Mouse (Mus musculus): ENCODE data around the gene Fam173a.

DNA sequence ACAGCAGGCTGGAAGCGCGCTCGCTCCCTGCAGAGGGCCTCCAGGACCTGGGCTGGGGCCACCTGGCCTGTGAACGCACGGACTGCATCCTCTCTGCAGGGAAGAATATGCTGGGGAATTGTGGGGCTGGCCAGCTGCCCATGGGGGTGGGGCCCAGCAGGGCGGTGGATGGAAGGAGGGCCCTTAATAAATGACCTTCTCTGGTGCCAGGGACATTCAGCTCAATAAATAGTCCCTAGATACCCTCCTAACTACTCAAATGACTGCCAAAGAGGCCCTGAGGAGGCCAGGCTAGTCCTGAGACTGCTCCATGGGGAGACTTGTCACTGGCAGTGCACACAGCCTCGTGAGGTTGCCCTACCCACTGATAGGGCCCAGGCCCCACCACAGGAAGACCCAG lies 9.6 kb downstream of the Fam173a start:
- no peak for TF ChIP-seq POLR2A (IDR thresholded peaks at IDR 0.05; ENCODE audit: borderline replicate concordance, low read depth, low read length)
- no peak for TF ChIP-seq CTCF (IDR thresholded peaks at IDR 0.05; ENCODE audit: low read depth, low read length)

All from bone marrow macrophage, adult 2 months (primary cell).